Mouse (Mus musculus) B cell, adult (primary cell): ENCODE measurements around the gene Dot1l. TPM values are rescaled to one million over a fixed set of nuclear protein-coding genes. Genes with fewer than 3 reads are reported as not detected.

Experiments
- total RNA-seq: library from RNA; stranded (reverse); gene quantifications from 4 replicates; pipeline ENCODE4 v1.2.4, GENCODE M21; 2023; ENCODE audit not compliant: inconsistent age

Gene Dot1l
- total RNA-seq, result 65.5 to 67.7 TPM (median 67.0 TPM) in 4 replicates

GRCm38 (mm10) chr10:80754594-80755290 is at the start of gene Dot1l:
TSS of gene Dot1l (plus strand) at chr10:80755206.

GRCm38 (mm10) chr10:80742180-80742978 is 12.6 kb upstream of the Dot1l start, which contains the start of gene Ap3d1:
TSS of gene Ap3d1 (minus strand) at chr10:80742264.

GRCm38 (mm10) chr10:80798150-80799006 is 43.4 kb downstream of the Dot1l start, which contains the start of the genes Sf3a2 and Plekhj1:
TSS of gene Sf3a2 (plus strand) at chr10:80798198.
TSS of gene Plekhj1 (minus strand) at chr10:80798626.

GRCm38 (mm10) chr10:80804916-80805315 is 49.9 kb downstream of the Dot1l start, which contains the start of gene Amh:
TSS of gene Amh (plus strand) at chr10:80805243.

GRCm38 (mm10) chr10:80813366-80813765 is 58.4 kb downstream of the Dot1l start, which contains the start of gene Jsrp1:
TSS of gene Jsrp1 (minus strand) at chr10:80813498.

GRCm38 (mm10) chr10:80826151-80827062 is 71.4 kb downstream of the Dot1l start, which contains the start of gene Oaz1:
TSS of gene Oaz1 (plus strand) at chr10:80826656.

GRCm38 (mm10) chr10:80843931-80844547 is 89.0 kb downstream of the Dot1l start, which contains the start of gene Lingo3:
TSS of gene Lingo3 (minus strand) at chr10:80844039.

Other genes with a start within 250 kb of the Dot1l start
- gene Atp8b3, start 216.1 kb upstream of the Dot1l start, total RNA-seq, result 0.18 TPM in 1 of 4 replicates, not detected in the others
- 113 to 133 TPM (median 119 TPM) in 4 replicates for gene Rexo1, start 193.6 kb upstream of the Dot1l start, total RNA-seq
- gene Klf16, start 177.9 kb upstream of the Dot1l start, total RNA-seq, result 28.7 to 30.4 TPM (median 29.1 TPM) in 4 replicates
- 98.4 to 122 TPM (median 111 TPM) in 4 replicates for gene Abhd17a, start 164.9 kb upstream of the Dot1l start, total RNA-seq
- gene Scamp4, start 152.3 kb upstream of the Dot1l start, total RNA-seq, result 59.8 to 72.2 TPM (median 66.6 TPM) in 4 replicates
- 11.7 to 18.8 TPM (median 16.4 TPM) in 4 replicates for gene Adat3, start 152.3 kb upstream of the Dot1l start, total RNA-seq
- 8.0 to 11.8 TPM (median 9.9 TPM) in 4 replicates for gene Gm49322, start 149.2 kb upstream of the Dot1l start, total RNA-seq
- gene Csnk1g2, start 132.4 kb upstream of the Dot1l start, total RNA-seq, result 197 to 226 TPM (median 216 TPM) in 4 replicates
- 28.4 to 35.4 TPM (median 33.8 TPM) in 4 replicates for gene Btbd2, start 98.1 kb upstream of the Dot1l start, total RNA-seq
- 439 to 470 TPM (median 448 TPM) in 4 replicates for gene Mknk2, start 77.1 kb upstream of the Dot1l start, total RNA-seq
- 98.5 to 112 TPM (median 103 TPM) in 4 replicates for gene Mob3a, start 53.2 kb upstream of the Dot1l start, total RNA-seq
- gene Izumo4, start 53.0 kb upstream of the Dot1l start, total RNA-seq, result 27.3 to 49.1 TPM (median 36.6 TPM) in 4 replicates
- gene Ap3d1, start 12.9 kb upstream of the Dot1l start, total RNA-seq, result 128 to 153 TPM (median 137 TPM) in 4 replicates
- 69.6 to 87.1 TPM (median 77.5 TPM) in 4 replicates for gene Sf3a2, start 43.0 kb downstream of the Dot1l start, total RNA-seq
- 120 to 133 TPM (median 122 TPM) in 4 replicates for gene Plekhj1, start 43.4 kb downstream of the Dot1l start, total RNA-seq
- 0.96 to 1.9 TPM (median 1.5 TPM) in 4 replicates for gene Amh, start 50.0 kb downstream of the Dot1l start, total RNA-seq
- gene Jsrp1, start 58.3 kb downstream of the Dot1l start, total RNA-seq, result not detected in 4 replicates
- 502 to 594 TPM (median 550 TPM) in 4 replicates for gene Oaz1, start 71.5 kb downstream of the Dot1l start, total RNA-seq
- not detected in 4 replicates for gene Lingo3, start 88.8 kb downstream of the Dot1l start, total RNA-seq
- gene Lsm7, start 100.0 kb downstream of the Dot1l start, total RNA-seq, result 20.6 to 35.7 TPM (median 27.3 TPM) in 4 replicates
- 24.8 to 34.2 TPM (median 28.8 TPM) in 4 replicates for gene Sppl2b, start 100.1 kb downstream of the Dot1l start, total RNA-seq
- gene Tmprss9, start 116.6 kb downstream of the Dot1l start, total RNA-seq, result not detected in 4 replicates
- 67.2 to 77.1 TPM (median 71.8 TPM) in 4 replicates for gene Timm13, start 145.8 kb downstream of the Dot1l start, total RNA-seq
- gene Lmnb2, start 163.0 kb downstream of the Dot1l start, total RNA-seq, result 10.7 to 14.4 TPM (median 12.4 TPM) in 4 replicates
- gene Gadd45b, start 174.9 kb downstream of the Dot1l start, total RNA-seq, result 43.6 to 49.2 TPM (median 44.1 TPM) in 4 replicates